Mouse (Mus musculus): ENCODE results near the gene Vmn1r184.
"Not testable (repeated sequence)": the region's sequence is repeated elsewhere in the genome, so short reads cannot be mapped to it uniquely, and the experiment has no call there.

Vmn1r184 gene

GRCm38 (mm10) chr7:26260034-26260433 lies at the start of gene Vmn1r184:
TSS of gene Vmn1r184 (plus strand) at chr7:26260334.
- not testable (repeated sequence) for DNase-seq (ENCODE audit: low read depth, low spot score)

- not testable (repeated sequence) for DNase-seq (ENCODE audit: low read depth, low spot score)
These were observed 43.5 kb downstream of the Vmn1r184 start for GRCm38 (mm10) chr7:26303429-26304166.

GRCm38 (mm10) chr7:26306926-26307325 lies 46.8 kb downstream of the Vmn1r184 start, which contains the start of gene Cyp2a4:
TSS of gene Cyp2a4 (plus strand) at chr7:26307169.
- not testable (repeated sequence) for DNase-seq (ENCODE audit: low read depth, low spot score)

GRCm38 (mm10) chr7:26311786-26312185 lies 51.7 kb downstream of the Vmn1r184 start:
- DNase-seq (ENCODE audit: low read depth, low spot score): not testable (repeated sequence)

GRCm38 (mm10) chr7:26315194-26315593 lies 55.1 kb downstream of the Vmn1r184 start:
- not testable (repeated sequence) for DNase-seq (ENCODE audit: low read depth, low spot score)

- not testable (repeated sequence) for DNase-seq (ENCODE audit: low read depth, low spot score)
These were observed 55.7 kb downstream of the Vmn1r184 start for GRCm38 (mm10) chr7:26315809-26316208.
